Mouse (Mus musculus) ES-E14 (cell line): ENCODE measurements around the gene Ubl4b. TPM values are rescaled to one million over a fixed set of nuclear protein-coding genes. Genes with fewer than 3 reads are reported as not detected.

Source experiments
- DNase-seq: peaks from one replicate; pipeline ENCODE4 v3.0.0-alpha.2; 2013; ENCODE audit warnings: low read depth, low spot score
- H3K27ac ChIP-seq: 2 replicates; pipeline ENCODE4 v1.5.1; 2012; ENCODE audit warnings: low read depth, mild to moderate bottlenecking, low read length, moderate library complexity, mixed read lengths; ENCODE audit not compliant: poor library complexity, insufficient read depth, severe bottlenecking
- H3K36me3 ChIP-seq: 2 replicates; pipeline ENCODE4 v1.6.1; 2012; ENCODE audit warnings: mild to moderate bottlenecking, low read length, moderate library complexity, mixed read lengths; ENCODE audit not compliant: control insufficient read depth, poor library complexity, insufficient read depth, severe bottlenecking
- H3K4me1 ChIP-seq, 2 experiments: fragments of 150-350 bp in 1 of 2; sonication (generic) in 1 of 2; 2 replicates each; pipeline ENCODE4 v1.6.1; 2012; ENCODE audit warnings: low read length in 2 of 2, mild to moderate bottlenecking in 1 of 2, mixed read lengths in 1 of 2; ENCODE audit not compliant: control insufficient read depth in 2 of 2, insufficient read depth in 2 of 2, poor library complexity in 1 of 2
- H3K4me3 ChIP-seq, 2 experiments: fragments of 150-350 bp in 1 of 2; sonication (generic) in 1 of 2; 2 replicates each; pipeline ENCODE4 v1.5.1; 2012; ENCODE audit warnings: low read length in 2 of 2, low read depth in 1 of 2, mild to moderate bottlenecking in 1 of 2, mixed read lengths in 1 of 2; ENCODE audit not compliant: insufficient read depth in 1 of 2, poor library complexity in 1 of 2, severe bottlenecking in 1 of 2
- H3K9ac ChIP-seq: 2 replicates; pipeline ENCODE4 v1.6.1; 2012; ENCODE audit warnings: low read depth, mild to moderate bottlenecking, low read length, mixed read lengths; ENCODE audit not compliant: poor library complexity, insufficient read depth, severe bottlenecking
- H3K9me3 ChIP-seq: fragments of 150-350 bp; sonication (generic); 2 replicates; pipeline ENCODE4 v1.6.1; 2012; ENCODE audit warnings: low read depth, mild to moderate bottlenecking, low read length; ENCODE audit not compliant: control insufficient read depth, insufficient read depth
- CHD2 ChIP-seq: IDR thresholded peaks from 2 replicates; pipeline ENCODE4 v1.6.1; 2014; ENCODE audit warnings: mild to moderate bottlenecking, low read depth, low read length, inconsistent platforms
- HCFC1 ChIP-seq: IDR thresholded peaks from 2 replicates; pipeline ENCODE4 v1.6.1; 2012; ENCODE audit warnings: low read length, inconsistent platforms, borderline replicate concordance; ENCODE audit not compliant: insufficient read depth
- MAFK ChIP-seq: IDR thresholded peaks from 2 replicates; pipeline ENCODE4 v1.6.1; 2014; ENCODE audit warnings: mild to moderate bottlenecking, low read depth, low read length, inconsistent platforms; ENCODE audit not compliant: insufficient read depth
- ZC3H11A ChIP-seq: IDR thresholded peaks from 2 replicates; pipeline ENCODE4 v1.6.1; 2012; ENCODE audit warnings: low read depth, mild to moderate bottlenecking, inconsistent platforms, low read length, borderline replicate concordance
- ZNF384 ChIP-seq: IDR thresholded peaks from 2 replicates; pipeline ENCODE4 v1.6.1; 2012; ENCODE audit warnings: low read depth, low read length, inconsistent platforms
- in situ Hi-C, 2 experiments: fragments of 600-800 bp; cut with MboI; formaldehyde crosslinking; loops; one replicate each; pipeline ENCODE4 v1.15.1; 2025; ENCODE audit warnings: low sequenced_read_pairs in 2 of 2, inconsistent platforms in 1 of 2; ENCODE audit not compliant: unreplicated experiment in 2 of 2
- total RNA-seq: library from RNA; depleted of rRNA; stranded (reverse); fragments of 300-350 nt; gene quantifications from 2 replicates; pipeline ENCODE4 v1.2.3, GENCODE M21; 2012

The Ubl4b gene
- total RNA-seq, 1 experiment = not detected

GRCm38 (mm10) chr3:107528401-107529118 is 26.3 kb downstream of the Ubl4b start:
- DNase-seq = no peak
- no peak overlapping the region for H3K9ac ChIP-seq
- no peak overlapping the region for H3K27ac ChIP-seq
- in situ Hi-C loops = no loop called here
- H3K9me3 ChIP-seq = no peaks in the 10 kb centered on the region
- no peaks in the 10 kb centered on the region for H3K4me1 ChIP-seq
- no peak overlapping the region for H3K4me3 ChIP-seq
- no peaks in the 10 kb centered on the region for H3K36me3 ChIP-seq
- TF ChIP-seq ZNF384 = no peak
- TF ChIP-seq HCFC1 = no peak
- TF ChIP-seq CHD2 = no peak
- TF ChIP-seq MAFK = no peak
- no peak for TF ChIP-seq ZC3H11A

- H3K4me1 ChIP-seq = no peaks in the 10 kb centered on the region
- H3K4me3 ChIP-seq = no peak overlapping the region
- H3K36me3 ChIP-seq = no peaks in the 10 kb centered on the region
- H3K9me3 ChIP-seq = no peaks in the 10 kb centered on the region
- in situ Hi-C loops = no loop called here
- DNase-seq = no peak
- no peak overlapping the region for H3K9ac ChIP-seq
- TF ChIP-seq MAFK (no peak), HCFC1 (no peak), ZC3H11A (no peak), CHD2 (no peak), ZNF384 (no peak)
- H3K27ac ChIP-seq = no peak overlapping the region
These were observed 30.3 kb downstream of the Ubl4b start for GRCm38 (mm10) chr3:107524547-107524946.

- TF ChIP-seq MAFK (no peak), HCFC1 (no peak), ZNF384 (no peak), ZC3H11A (no peak), CHD2 (no peak)
- H3K9ac ChIP-seq = no peak overlapping the region
- in situ Hi-C loops = no loop called here
- H3K27ac ChIP-seq = no peak overlapping the region
- DNase-seq = no peak
- H3K4me3 ChIP-seq = no peak overlapping the region
- H3K9me3 ChIP-seq = no peaks in the 10 kb centered on the region
- H3K4me1 ChIP-seq = no peaks in the 10 kb centered on the region
- H3K36me3 ChIP-seq = no peaks in the 10 kb centered on the region
These were observed 33.9 kb downstream of the Ubl4b start for GRCm38 (mm10) chr3:107520931-107521330.

- H3K9ac ChIP-seq = peak within 1 kb of the TSS; percentile 28; the same call in 1 of the 2 replicates
- DNase-seq = no peak
- no peak for TF ChIP-seq HCFC1
- no peak for TF ChIP-seq ZC3H11A
- no peak for TF ChIP-seq CHD2
- no peak for TF ChIP-seq ZNF384
- TF ChIP-seq MAFK = no peak
- no peak within 1 kb of the TSS for H3K27ac ChIP-seq
- no peaks in the 10 kb centered on the region for H3K9me3 ChIP-seq
- H3K4me1 ChIP-seq = no peaks in the 10 kb centered on the region
- H3K4me3 ChIP-seq = peak within 1 kb of the TSS; percentile 68 to 74
- in situ Hi-C loops = no loop called here
- no peaks in the 10 kb centered on the region for H3K36me3 ChIP-seq
These were observed 37.2 kb downstream of the Ubl4b start, which contains the start of gene Slc6a17 for GRCm38 (mm10) chr3:107517631-107518108. Gene Slc6a17, minus strand, starts transcription at chr3:107518018.
